Mouse (Mus musculus) kidney, adult 2 months (tissue): ENCODE results near the gene Olfr191.
"Not testable (repeated sequence)": the region's sequence is repeated elsewhere in the genome, so short reads cannot be mapped to it uniquely, and the experiment has no call there.

Experiments used
- CTCF ChIP-seq: fragments of 200-500 bp; conservative IDR thresholded peaks from 2 replicates; pipeline ENCODE4 v1.5.1; 2011; ENCODE audit warnings: low read depth, mild to moderate bottlenecking, control low read depth, low read length, moderate library complexity, mixed read lengths; ENCODE audit not compliant: insufficient read depth, insufficient read length
- POLR2A ChIP-seq: fragments of 200-500 bp; IDR thresholded peaks from one replicate; pipeline ENCODE4 v1.6.1; 2011; ENCODE audit warnings: low read depth, low read length, control low read depth

DNA sequence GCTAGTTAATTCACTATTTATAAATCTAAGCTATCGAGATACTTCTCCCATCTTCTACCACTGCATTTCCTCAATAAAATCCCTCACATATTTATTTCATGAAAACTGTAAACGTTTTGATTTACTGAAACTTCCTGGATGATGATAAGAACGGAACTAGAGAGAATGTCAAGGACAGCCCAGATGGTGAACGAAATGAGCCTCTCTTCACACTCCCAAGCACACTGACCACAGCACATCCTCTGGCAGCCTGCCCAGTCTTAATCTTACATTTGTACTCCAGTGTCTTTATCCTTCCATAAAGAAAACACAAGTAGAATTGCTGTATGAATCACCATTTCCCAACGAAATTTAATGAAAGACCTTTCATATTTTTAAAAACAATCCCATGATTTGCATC lies 18.9 kb upstream of the Olfr191 start:
- not testable (repeated sequence) for TF ChIP-seq CTCF, POLR2A
